Mouse (Mus musculus) heart, embryonic 16.5 days (tissue): ENCODE data around the gene Lmo4. TPM values are rescaled to one million over a fixed set of nuclear protein-coding genes. Genes with fewer than 3 reads are reported as not detected.

Experiments
- ATAC-seq: fragments of 200-750 bp; cut with Nextera tagmentation; replicated peaks from 2 replicates; pipeline ENCODE4 v1.8.0; 2017; ENCODE audit warnings: moderate number of reproducible peaks; ENCODE audit not compliant: insufficient read depth, low FRiP score; ENCODE audit errors: extremely low read depth
- H3K27ac ChIP-seq: fragments of 300-500 bp; sonication (generic); 2 replicates; pipeline ENCODE4 v1.5.1; 2014; ENCODE audit warnings: mild to moderate bottlenecking, low read length, control low read depth, moderate library complexity
- H3K27me3 ChIP-seq: fragments of 300-500 bp; sonication (generic); 2 replicates; pipeline ENCODE4 v1.6.1; 2014; ENCODE audit warnings: low read length, mixed read lengths; ENCODE audit not compliant: control insufficient read depth, insufficient read depth
- H3K36me3 ChIP-seq: fragments of 300-500 bp; sonication (generic); 2 replicates; pipeline ENCODE4 v1.6.1; 2014; ENCODE audit not compliant: control insufficient read depth, insufficient read depth
- H3K4me1 ChIP-seq: fragments of 300-500 bp; sonication (generic); 2 replicates; pipeline ENCODE4 v1.6.1; 2014; ENCODE audit warnings: low read length, mixed read lengths; ENCODE audit not compliant: control insufficient read depth, insufficient read depth
- H3K4me2 ChIP-seq: fragments of 300-500 bp; sonication (generic); 2 replicates; pipeline ENCODE4 v1.6.1; 2014; ENCODE audit warnings: low read depth, mild to moderate bottlenecking, control low read depth, low read length
- H3K4me3 ChIP-seq: fragments of 300-500 bp; sonication (generic); 2 replicates; pipeline ENCODE4 v1.5.1; 2014; ENCODE audit warnings: mild to moderate bottlenecking, control low read depth, low read length
- H3K9ac ChIP-seq: fragments of 300-500 bp; sonication (generic); 2 replicates; pipeline ENCODE4 v1.6.1; 2014; ENCODE audit warnings: low read length, control low read depth
- H3K9me3 ChIP-seq: fragments of 300-500 bp; sonication (generic); replicated peaks from 2 replicates; pipeline ENCODE4 v1.6.1; 2016; ENCODE audit warnings: low read length; ENCODE audit not compliant: control insufficient read depth
- WGBS: fragments of 180-500 bp; shearing (Covaris S2); extraction: QIAGEN DNeasy Blood & Tissue Kit; methylation state at CpG from one replicate; pipeline ENCODE4 v1.1.7; 2014; 5-methylcytosine and 5-hydroxymethylcytosine counted together
- polyA plus RNA-seq: library from polyadenylated mRNA; unstranded; fragments of >200 nt; fragmentation: Nextera tagmentation; extraction: Ambion mirVana; gene quantifications from 2 replicates; pipeline ENCODE4 v1.2.1, GENCODE M21; 2015

Lmo4 gene
- polyA plus RNA-seq, 1 experiment from 2014 or later: 46.8 TPM

GRCm38 (mm10) chr3:144184918-144185317 is 20.1 kb downstream of the Lmo4 start:
- H3K9me3 ChIP-seq: no peaks in the 10 kb centered on the region
- peaks cover 24% of the 10 kb centered on the region for H3K36me3 ChIP-seq
- no peak overlapping the region for H3K4me2 ChIP-seq
- no peak overlapping the region for H3K4me3 ChIP-seq
- H3K27ac ChIP-seq: no peak overlapping the region
- no peak overlapping the region for H3K9ac ChIP-seq
- no peaks in the 10 kb centered on the region for H3K27me3 ChIP-seq
- H3K4me1 ChIP-seq: no peaks in the 10 kb centered on the region
- 80% methylated on average over 4 of the region's 4 CpGs for WGBS
- no peak for ATAC-seq

GRCm38 (mm10) chr3:144182229-144182628 is 22.8 kb downstream of the Lmo4 start:
- Histone ChIP-seq H3K36me3 (peaks cover 6% of the 10 kb centered on the region; the same call in 1 of the 2 replicates), H3K27ac (no peak overlapping the region), H3K27me3 (no peaks in the 10 kb centered on the region), H3K4me2 (no peak overlapping the region), H3K4me3 (no peak overlapping the region), H3K9ac (no peak overlapping the region), H3K9me3 (no peaks in the 10 kb centered on the region), H3K4me1 (no peaks in the 10 kb centered on the region)
- no peak for ATAC-seq
- WGBS: 70% methylated on average over 6 of the region's 6 CpGs

- Histone ChIP-seq H3K9me3 (no peaks in the 10 kb centered on the region), H3K36me3 (no peaks in the 10 kb centered on the region), H3K4me3 (no peak overlapping the region), H3K4me1 (no peaks in the 10 kb centered on the region), H3K9ac (no peak overlapping the region), H3K27me3 (no peaks in the 10 kb centered on the region), H3K4me2 (no peak overlapping the region), H3K27ac (no peak overlapping the region)
- WGBS: 62% methylated on average over 3 of the region's 3 CpGs
- no peak for ATAC-seq
Measured at GRCm38 (mm10) chr3:144178937-144179336, 26.1 kb downstream of the Lmo4 start.

- Histone ChIP-seq H3K4me2 (no peak overlapping the region), H3K4me1 (no peaks in the 10 kb centered on the region), H3K9ac (no peak overlapping the region), H3K36me3 (no peaks in the 10 kb centered on the region), H3K27me3 (no peaks in the 10 kb centered on the region), H3K9me3 (no peaks in the 10 kb centered on the region), H3K27ac (no peak overlapping the region), H3K4me3 (no peak overlapping the region)
- ATAC-seq: no peak
- WGBS: 66% methylated on average over 7 of the region's 7 CpGs
Measured at GRCm38 (mm10) chr3:144173866-144174588, 31.0 kb downstream of the Lmo4 start.

GRCm38 (mm10) chr3:144173138-144173537 is 31.9 kb downstream of the Lmo4 start:
- no peak for ATAC-seq
- Histone ChIP-seq H3K9ac (no peak overlapping the region), H3K4me2 (no peak overlapping the region), H3K27me3 (no peaks in the 10 kb centered on the region), H3K4me3 (no peak overlapping the region), H3K36me3 (no peaks in the 10 kb centered on the region), H3K4me1 (no peaks in the 10 kb centered on the region), H3K9me3 (no peaks in the 10 kb centered on the region), H3K27ac (no peak overlapping the region)
- WGBS: 89% methylated on average over 11 of the region's 11 CpGs

GRCm38 (mm10) chr3:144171749-144172148 is 33.3 kb downstream of the Lmo4 start:
- Histone ChIP-seq H3K4me1 (no peaks in the 10 kb centered on the region), H3K4me2 (no peak overlapping the region), H3K9me3 (no peaks in the 10 kb centered on the region), H3K27me3 (no peaks in the 10 kb centered on the region), H3K4me3 (no peak overlapping the region), H3K36me3 (no peaks in the 10 kb centered on the region), H3K9ac (no peak overlapping the region), H3K27ac (no peak overlapping the region)
- 70% methylated on average over 2 of the region's 2 CpGs for WGBS
- ATAC-seq: no peak

- no peaks in the 10 kb centered on the region for H3K36me3 ChIP-seq
- H3K9me3 ChIP-seq: no peaks in the 10 kb centered on the region
- no peak overlapping the region for H3K27ac ChIP-seq
- 72% methylated on average over 2 of the region's 2 CpGs for WGBS
- H3K4me3 ChIP-seq: no peak overlapping the region
- no peak overlapping the region for H3K9ac ChIP-seq
- no peak overlapping the region for H3K4me2 ChIP-seq
- H3K4me1 ChIP-seq: no peaks in the 10 kb centered on the region
- ATAC-seq: no peak
- H3K27me3 ChIP-seq: no peaks in the 10 kb centered on the region
Measured at GRCm38 (mm10) chr3:144170539-144170938, 34.5 kb downstream of the Lmo4 start.

GRCm38 (mm10) chr3:144166439-144167155 is 38.4 kb downstream of the Lmo4 start:
- no peaks in the 10 kb centered on the region for H3K9me3 ChIP-seq
- no peak overlapping the region for H3K9ac ChIP-seq
- no peaks in the 10 kb centered on the region for H3K27me3 ChIP-seq
- no peak overlapping the region for H3K27ac ChIP-seq
- WGBS: 84% methylated on average over 8 of the region's 8 CpGs
- H3K4me2 ChIP-seq: no peak overlapping the region
- no peak for ATAC-seq
- H3K4me1 ChIP-seq: peaks cover 11% of the 10 kb centered on the region
- H3K36me3 ChIP-seq: no peaks in the 10 kb centered on the region
- no peak overlapping the region for H3K4me3 ChIP-seq

GRCm38 (mm10) chr3:144165439-144165838 is 39.6 kb downstream of the Lmo4 start:
- Histone ChIP-seq H3K4me2 (no peak overlapping the region), H3K9ac (no peak overlapping the region), H3K27ac (no peak overlapping the region; the same call in 1 of the 2 replicates), H3K9me3 (no peaks in the 10 kb centered on the region), H3K4me3 (no peak overlapping the region), H3K36me3 (no peaks in the 10 kb centered on the region), H3K4me1 (peaks cover 14% of the 10 kb centered on the region), H3K27me3 (no peaks in the 10 kb centered on the region)
- no peak for ATAC-seq
- WGBS: 70% methylated on average over 12 of the region's 12 CpGs
